Mouse (Mus musculus): ENCODE measurements around the gene Gemin7. TPM values are rescaled to one million over a fixed set of nuclear protein-coding genes. Genes with fewer than 3 reads are reported as not detected.
A peak's percentile ranks its signal among the peaks of the same experiment; 100 is the strongest.

Gene Gemin7
- polyA plus RNA-seq, 1 experiment from 2014 or later = 61.7 TPM

DNA sequence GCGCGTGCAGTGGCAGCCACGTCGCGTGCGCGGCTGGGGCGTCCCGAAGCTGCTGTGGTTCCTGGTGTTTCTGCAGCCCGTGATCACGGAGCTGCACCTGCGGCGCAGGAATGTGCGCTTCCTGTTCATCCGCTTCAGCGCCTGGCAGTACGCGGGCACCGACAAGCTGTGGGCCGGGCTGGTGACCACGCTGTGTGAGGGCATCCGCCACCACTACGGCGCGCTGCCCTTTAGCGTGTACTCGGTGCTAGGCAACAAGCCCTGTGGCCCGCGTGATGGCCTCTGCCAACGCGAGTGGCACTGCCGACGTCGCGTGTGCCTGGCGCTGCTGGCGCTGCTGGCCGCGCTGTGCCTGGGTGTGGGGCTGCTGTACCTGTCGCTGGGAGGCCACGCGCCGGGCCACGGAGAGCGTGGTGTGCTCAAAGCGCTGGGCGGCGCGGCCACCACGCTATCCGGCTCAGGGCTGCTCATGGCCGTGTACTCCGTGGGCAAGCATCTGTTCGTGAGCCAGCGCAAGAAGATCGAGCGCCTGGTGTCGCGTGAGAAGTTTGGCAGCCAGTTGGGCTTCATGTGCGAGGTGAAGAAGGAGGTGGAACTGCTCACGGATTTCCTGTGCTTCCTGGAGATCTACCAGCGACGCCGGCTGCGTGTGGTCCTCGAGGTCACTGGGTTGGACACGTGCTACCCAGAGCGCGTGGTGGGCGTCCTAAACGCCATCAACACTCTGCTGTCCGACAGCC lies 54.2 kb downstream of the Gemin7 start:
- peak overlapping the region; percentile 37 for H3K4me3 ChIP-seq (ENCODE audit: low read depth, low read length)
- H3K27me3 ChIP-seq (ENCODE audit: insufficient read depth, low read length) = peaks cover 75% of the 10 kb centered on the region
- 10% methylated on average over 72 of the region's 72 CpGs for WGBS (ENCODE audit: insufficient replicate concordance)
- no peak overlapping the region for H3K9ac ChIP-seq (replicated peaks)
- ATAC-seq = no peak
- DNase-seq = no peak
- peak overlapping the region; percentile 62 for H3K4me2 ChIP-seq (ENCODE audit: low read depth, low read length)
- TF ChIP-seq EP300 (IDR thresholded peaks at IDR 0.05; ENCODE audit: low read depth) = no peak
- no peak for TF ChIP-seq CTCF (IDR thresholded peaks at IDR 0.05; ENCODE audit: low read depth)
- peaks cover 14% of the 10 kb centered on the region for H3K4me1 ChIP-seq (ENCODE audit: insufficient read depth)
- H3K27ac ChIP-seq (ENCODE audit: low read depth) = no peak overlapping the region
- no peaks in the 10 kb centered on the region for H3K9me3 ChIP-seq (ENCODE audit: low read length)
- no peaks in the 10 kb centered on the region for H3K36me3 ChIP-seq (replicated peaks; ENCODE audit: insufficient read depth, low read length)

DNA sequence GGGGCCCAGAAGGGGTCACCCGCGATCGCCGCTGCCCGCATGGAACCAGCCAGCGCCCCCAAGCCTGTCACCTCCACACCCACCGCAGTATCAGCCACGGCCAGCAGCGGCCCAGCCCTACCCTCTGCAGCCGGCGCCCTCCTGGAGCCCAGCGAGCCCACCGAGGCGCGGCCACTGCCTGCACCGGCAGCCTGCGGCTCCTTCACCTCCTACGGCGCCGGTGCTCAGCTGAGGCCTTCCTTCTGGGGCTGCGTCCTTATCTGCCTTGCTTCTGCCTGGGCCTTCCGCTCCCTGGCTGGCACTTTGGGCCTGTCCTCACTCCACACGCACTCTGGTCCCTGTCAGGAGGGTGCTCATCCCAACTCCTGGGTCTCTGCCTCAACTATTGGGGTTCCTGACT lies 57.4 kb downstream of the Gemin7 start:
- no peak for ATAC-seq
- H3K4me3 ChIP-seq (ENCODE audit: low read depth, low read length) = no peak overlapping the region
- H3K27me3 ChIP-seq (ENCODE audit: insufficient read depth, low read length) = peaks cover 82% of the 10 kb centered on the region

DNA sequence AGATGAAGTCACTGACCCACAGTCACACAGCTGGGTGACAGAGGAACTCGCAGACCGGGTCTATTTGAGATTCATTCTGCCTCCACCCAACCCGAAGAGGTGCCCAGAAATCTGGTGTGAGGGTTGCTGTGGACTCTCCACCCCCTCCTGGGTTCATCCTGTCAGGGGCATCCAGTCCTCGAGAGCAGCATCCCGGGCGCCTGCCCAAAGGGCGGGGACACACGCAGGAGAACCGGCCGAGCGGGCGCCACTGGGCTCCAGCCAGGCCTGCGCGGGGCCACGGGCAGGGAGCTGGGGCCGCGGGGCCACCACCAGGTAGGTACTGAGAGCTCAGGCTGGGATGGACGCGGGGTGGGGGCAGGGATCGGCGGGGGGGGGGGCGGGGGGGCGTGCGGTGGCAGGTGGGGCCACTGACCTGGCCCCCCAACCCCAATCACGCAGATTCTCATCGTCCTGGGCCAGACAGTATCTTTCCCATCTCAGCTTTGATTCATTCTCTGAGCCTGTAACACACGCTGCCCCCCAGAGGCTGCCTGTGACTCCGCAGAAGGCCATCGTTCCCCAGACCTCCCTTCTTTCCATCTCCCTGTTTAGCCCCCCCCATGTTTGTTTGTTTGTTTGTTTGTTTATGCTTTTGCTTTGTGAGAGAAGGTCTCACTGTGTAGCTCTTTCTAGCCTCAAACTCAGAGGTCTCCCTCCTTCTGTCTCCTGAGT lies 59.6 kb downstream of the Gemin7 start, which contains the start of gene Nkpd1:
Gene Nkpd1 (plus strand): TSS at position 187 of the 714 bp plus-strand sequence.
- peak within 1 kb of the TSS; percentile 32; the same call in 1 of the 2 replicates for H3K4me2 ChIP-seq (ENCODE audit: low read depth, low read length)
- H3K9me3 ChIP-seq (ENCODE audit: low read length) = no peaks in the 10 kb centered on the region
- H3K4me1 ChIP-seq (ENCODE audit: insufficient read depth) = peaks cover 4% of the 10 kb centered on the region
- WGBS (ENCODE audit: insufficient replicate concordance) = 7% methylated on average over 21 of the region's 29 CpGs
- H3K4me3 ChIP-seq (ENCODE audit: low read depth, low read length) = no peak within 1 kb of the TSS
- DNase-seq = no peak
- peak; percentile 47 for TF ChIP-seq CTCF (IDR thresholded peaks at IDR 0.05; ENCODE audit: low read depth)
- TF ChIP-seq EP300 (IDR thresholded peaks at IDR 0.05; ENCODE audit: low read depth) = no peak
- H3K9ac ChIP-seq (replicated peaks) = no peak within 1 kb of the TSS; the same call in 1 of the 2 replicates
- H3K36me3 ChIP-seq (replicated peaks; ENCODE audit: insufficient read depth, low read length) = no peaks in the 10 kb centered on the region
- ATAC-seq = no peak
- H3K27ac ChIP-seq (ENCODE audit: low read depth) = no peak within 1 kb of the TSS
- peaks cover 60% of the 10 kb centered on the region for H3K27me3 ChIP-seq (ENCODE audit: insufficient read depth, low read length)

More for the DNA sequence above, 57.4 kb downstream of the Gemin7 start:
- peak overlapping the region; percentile 16; the same call in 1 of the 2 replicates for H3K9ac ChIP-seq (replicated peaks)
- H3K27ac ChIP-seq (ENCODE audit: low read depth) = no peak overlapping the region
- DNase-seq = no peak
- H3K9me3 ChIP-seq (ENCODE audit: low read length) = no peaks in the 10 kb centered on the region
- H3K4me1 ChIP-seq (ENCODE audit: insufficient read depth) = peaks cover 18% of the 10 kb centered on the region
- 8% methylated on average over 23 of the region's 23 CpGs for WGBS (ENCODE audit: insufficient replicate concordance)
- no peaks in the 10 kb centered on the region for H3K36me3 ChIP-seq (replicated peaks; ENCODE audit: insufficient read depth, low read length)
- no peak for TF ChIP-seq CTCF (IDR thresholded peaks at IDR 0.05; ENCODE audit: low read depth)
- TF ChIP-seq EP300 (IDR thresholded peaks at IDR 0.05; ENCODE audit: low read depth) = no peak
- peak overlapping the region; percentile 40; the same call in 1 of the 2 replicates for H3K4me2 ChIP-seq (ENCODE audit: low read depth, low read length)

Other genes starting within 250 kb of the Gemin7 start
- 9.6 and 9.8 TPM in 2 replicates for gene Ercc1, start 232.8 kb downstream of the Gemin7 start, polyA plus RNA-seq (2015; fragmentation: Nextera tagmentation; extraction: Ambion mirVana)
- 7.7 and 7.8 TPM in 2 replicates for gene Cd3eap, start 218.1 kb downstream of the Gemin7 start, polyA plus RNA-seq (2015; fragmentation: Nextera tagmentation; extraction: Ambion mirVana)
- 0.47 and 0.69 TPM in 2 replicates for gene Ppp1r13l, start 217.8 kb downstream of the Gemin7 start, polyA plus RNA-seq (2015; fragmentation: Nextera tagmentation; extraction: Ambion mirVana)
- gene Ercc2, start 195.6 kb downstream of the Gemin7 start, polyA plus RNA-seq (2015; fragmentation: Nextera tagmentation; extraction: Ambion mirVana) = 3.8 and 4.6 TPM in 2 replicates
- 0.12 and 0.32 TPM in 2 replicates for gene Klc3, start 173.5 kb downstream of the Gemin7 start, polyA plus RNA-seq (2015; fragmentation: Nextera tagmentation; extraction: Ambion mirVana)
- gene Ckm, start 172.8 kb downstream of the Gemin7 start, polyA plus RNA-seq (2015; fragmentation: Nextera tagmentation; extraction: Ambion mirVana) = 5.3 and 94.1 TPM in 2 replicates
- 1.8 and 2.0 TPM in 2 replicates for gene Mark4, start 118.8 kb downstream of the Gemin7 start, polyA plus RNA-seq (2015; fragmentation: Nextera tagmentation; extraction: Ambion mirVana)
- gene Exoc3l2, start 114.3 kb downstream of the Gemin7 start, polyA plus RNA-seq (2015; fragmentation: Nextera tagmentation; extraction: Ambion mirVana) = 1.1 and 1.7 TPM in 2 replicates
- gene Bloc1s3, start 69.2 kb downstream of the Gemin7 start, polyA plus RNA-seq (2015; fragmentation: Nextera tagmentation; extraction: Ambion mirVana) = 0.94 and 1.1 TPM in 2 replicates
- 51.6 and 52.5 TPM in 2 replicates for gene Trappc6a, start 69.2 kb downstream of the Gemin7 start, polyA plus RNA-seq (2015; fragmentation: Nextera tagmentation; extraction: Ambion mirVana)
- gene Nkpd1, start 59.8 kb downstream of the Gemin7 start, polyA plus RNA-seq (2015; fragmentation: Nextera tagmentation; extraction: Ambion mirVana) = not detected in 2 replicates
- 8.1 and 8.3 TPM in 2 replicates for gene Ppp1r37, start 14.5 kb downstream of the Gemin7 start, polyA plus RNA-seq (2015; fragmentation: Nextera tagmentation; extraction: Ambion mirVana)
- 0.89 and 1.2 TPM in 2 replicates for gene Zfp296, start 308 bp downstream of the Gemin7 start, polyA plus RNA-seq (2015; fragmentation: Nextera tagmentation; extraction: Ambion mirVana)
- gene Clasrp, start 26.9 kb upstream of the Gemin7 start, polyA plus RNA-seq (2015; fragmentation: Nextera tagmentation; extraction: Ambion mirVana) = 7.6 and 8.1 TPM in 2 replicates
- 2.2 and 2.3 TPM in 2 replicates for gene Relb, start 51.8 kb upstream of the Gemin7 start, polyA plus RNA-seq (2015; fragmentation: Nextera tagmentation; extraction: Ambion mirVana)
- gene Clptm1, start 87.4 kb upstream of the Gemin7 start, polyA plus RNA-seq (2015; fragmentation: Nextera tagmentation; extraction: Ambion mirVana) = 40.3 and 44.4 TPM in 2 replicates
- 2,864 and 3,070 TPM in 2 replicates for gene Apoc2, start 100.3 kb upstream of the Gemin7 start, polyA plus RNA-seq (2015; fragmentation: Nextera tagmentation; extraction: Ambion mirVana)
- 187 and 234 TPM in 2 replicates for gene Gm44805, start 103.8 kb upstream of the Gemin7 start, polyA plus RNA-seq (2015; fragmentation: Nextera tagmentation; extraction: Ambion mirVana)
- gene Apoc4, start 103.9 kb upstream of the Gemin7 start, polyA plus RNA-seq (2015; fragmentation: Nextera tagmentation; extraction: Ambion mirVana) = 2,808 and 2,914 TPM in 2 replicates
- gene Apoc1, start 115.1 kb upstream of the Gemin7 start, polyA plus RNA-seq (2015; fragmentation: Nextera tagmentation; extraction: Ambion mirVana) = 5,234 and 5,457 TPM in 2 replicates
- 20,006 and 20,209 TPM in 2 replicates for gene Apoe, start 121.6 kb upstream of the Gemin7 start, polyA plus RNA-seq (2015; fragmentation: Nextera tagmentation; extraction: Ambion mirVana)
- 81.5 and 83.6 TPM in 2 replicates for gene Tomm40, start 137.8 kb upstream of the Gemin7 start, polyA plus RNA-seq (2015; fragmentation: Nextera tagmentation; extraction: Ambion mirVana)
- gene Nectin2, start 172.9 kb upstream of the Gemin7 start, polyA plus RNA-seq (2015; fragmentation: Nextera tagmentation; extraction: Ambion mirVana) = 51.0 and 51.3 TPM in 2 replicates
- 8.8 and 9.3 TPM in 2 replicates for gene Bcam, start 193.4 kb upstream of the Gemin7 start, polyA plus RNA-seq (2015; fragmentation: Nextera tagmentation; extraction: Ambion mirVana)
- 9.6 and 10.8 TPM in 2 replicates for gene Cblc, start 219.2 kb upstream of the Gemin7 start, polyA plus RNA-seq (2015; fragmentation: Nextera tagmentation; extraction: Ambion mirVana)
- 5.4 and 11.2 TPM in 2 replicates for gene Bcl3, start 245.2 kb upstream of the Gemin7 start, polyA plus RNA-seq (2015; fragmentation: Nextera tagmentation; extraction: Ambion mirVana)

All from liver, postnatal 0 days (tissue).